Mouse (Mus musculus) CD4-positive, CD25-positive, alpha-beta regulatory T cell, adult 2 months (primary cell): Measurements from ENCODE around the gene Lbr.

Experiments
- DNase-seq: peaks from one replicate; pipeline ENCODE4 v3.0.0-alpha.2; 2012; ENCODE audit warnings: low read depth, low spot score

The Lbr gene

DNA sequence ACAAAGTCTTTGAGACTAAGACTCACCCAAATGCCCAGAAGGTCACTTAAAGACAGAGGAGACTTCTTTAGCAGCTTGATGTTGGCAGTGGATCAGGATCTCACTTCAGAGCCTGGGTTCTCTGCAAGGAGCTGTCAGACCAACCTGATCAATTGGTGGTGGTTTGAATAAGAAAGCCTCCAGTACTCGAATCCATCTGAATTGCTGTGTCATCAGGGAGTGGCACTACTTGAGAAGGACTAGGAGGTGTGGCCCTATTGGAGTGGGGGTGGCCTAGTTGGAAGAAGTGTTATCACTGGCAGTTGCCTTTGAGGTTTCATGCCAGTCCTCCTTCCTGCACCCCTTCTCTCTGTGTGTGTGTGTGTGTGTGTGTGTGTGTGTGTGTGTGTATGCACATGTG is 66.3 kb downstream of the Lbr start:
- DNase-seq, result no peak

DNA sequence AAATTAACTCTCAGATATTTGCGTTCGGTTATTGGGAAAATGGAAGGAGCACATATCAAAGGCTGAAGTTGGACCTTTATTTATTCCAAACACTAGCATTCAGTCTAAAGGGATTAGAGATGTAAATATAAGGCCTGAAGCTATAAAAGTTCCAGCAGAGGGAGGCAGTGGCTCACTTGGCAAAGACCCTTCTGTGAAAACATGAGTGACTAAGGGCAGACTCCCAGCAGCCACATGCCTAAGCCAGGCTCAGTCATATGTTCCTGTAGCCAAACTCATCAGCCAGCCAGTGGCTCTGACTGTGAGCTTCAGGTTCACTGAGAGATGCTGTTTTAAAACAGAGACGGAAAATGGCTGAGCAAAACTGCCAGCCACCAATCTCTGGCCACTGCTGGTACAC is 71.0 kb downstream of the Lbr start:
- no peak for DNase-seq

GRCm38 (mm10) chr1:181769392-181769791 is 73.5 kb downstream of the Lbr start:
- peak; percentile 21 for DNase-seq
